Mouse (Mus musculus) midbrain, embryonic 12.5 days (tissue): ENCODE data around the gene Gabbr1. TPM values are rescaled to one million over a fixed set of nuclear protein-coding genes. Genes with fewer than 3 reads are reported as not detected.
A peak's percentile ranks its signal among the peaks of the same experiment; 100 is the strongest.

ENCODE experiments used
- ATAC-seq: fragments of 200-750 bp; cut with Nextera tagmentation; 2 replicates; pipeline ENCODE4 v1.8.0; 2017; ENCODE audit warnings: low read depth, moderate TSS enrichment, moderate library complexity; ENCODE audit not compliant: low FRiP score
- H3K27ac ChIP-seq: fragments of 300-500 bp; sonication (generic); replicated peaks from 2 replicates; pipeline ENCODE4 v1.5.1; 2016; ENCODE audit warnings: mild to moderate bottlenecking
- H3K27me3 ChIP-seq: fragments of 300-500 bp; sonication (generic); 2 replicates; pipeline ENCODE4 v1.6.1; 2016; ENCODE audit warnings: mild to moderate bottlenecking
- H3K36me3 ChIP-seq: fragments of 300-500 bp; sonication (generic); 2 replicates; pipeline ENCODE4 v1.6.1; 2016
- H3K4me1 ChIP-seq: fragments of 300-500 bp; sonication (generic); 2 replicates; pipeline ENCODE4 v1.6.1; 2016
- H3K4me2 ChIP-seq: fragments of 300-500 bp; sonication (generic); replicated peaks from 2 replicates; pipeline ENCODE4 v1.6.1; 2016; ENCODE audit warnings: mild to moderate bottlenecking, moderate library complexity
- H3K4me3 ChIP-seq: fragments of 300-500 bp; sonication (generic); 2 replicates; pipeline ENCODE4 v1.5.1; 2016; ENCODE audit warnings: mild to moderate bottlenecking
- H3K9ac ChIP-seq: fragments of 300-500 bp; sonication (generic); replicated peaks from 2 replicates; pipeline ENCODE4 v1.6.1; 2016; ENCODE audit warnings: mild to moderate bottlenecking, moderate library complexity
- H3K9me3 ChIP-seq: fragments of 300-500 bp; sonication (generic); 2 replicates; pipeline ENCODE4 v1.6.1; 2016; ENCODE audit warnings: mild to moderate bottlenecking
- WGBS: fragments of 180-500 bp; shearing (Covaris S2); methylation state at CpG from one replicate; pipeline ENCODE4 v1.1.7; 2016; 5-methylcytosine and 5-hydroxymethylcytosine counted together
- polyA plus RNA-seq: library from polyadenylated mRNA; unstranded; fragments of >200 nt; fragmentation: Nextera tagmentation; extraction: Ambion mirVana; gene quantifications from 2 replicates; pipeline ENCODE4 v1.2.1, GENCODE M21; 2016

Gabbr1 gene
- polyA plus RNA-seq, 1 experiment from 2014 or later: 33.4 TPM

DNA sequence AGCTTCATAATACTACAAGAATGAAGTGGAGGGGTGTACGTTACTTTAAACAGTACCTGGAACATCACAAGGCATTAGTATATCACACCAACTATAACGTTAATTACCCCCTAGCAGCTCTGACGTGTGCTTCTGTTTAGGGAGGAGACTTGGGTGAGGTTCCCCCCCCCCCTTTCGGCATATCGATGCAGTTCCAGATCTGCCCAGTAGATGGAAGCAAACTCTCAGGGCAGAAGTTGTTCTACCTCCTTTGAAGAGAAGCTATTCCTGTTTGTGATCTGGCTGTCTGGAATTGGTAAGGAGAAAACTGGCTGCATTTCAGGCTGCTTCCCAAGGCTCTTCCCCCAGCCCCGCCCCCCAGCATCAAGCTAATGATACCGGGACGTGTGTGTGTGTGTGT lies 37.6 kb downstream of the Gabbr1 start:
- H3K9ac ChIP-seq: no peak overlapping the region

GRCm38 (mm10) chr17:37084632-37085031 lies 38.9 kb downstream of the Gabbr1 start:
- WGBS: 59% methylated on average over 5 of the region's 5 CpGs
- ATAC-seq: no peak
- no peak overlapping the region for H3K4me3 ChIP-seq
- no peak overlapping the region for H3K9ac ChIP-seq
- peaks cover 4% of the 10 kb centered on the region; the same call in 1 of the 2 replicates for H3K4me1 ChIP-seq
- no peaks in the 10 kb centered on the region for H3K9me3 ChIP-seq
- no peak overlapping the region for H3K4me2 ChIP-seq
- H3K27me3 ChIP-seq: no peaks in the 10 kb centered on the region
- H3K36me3 ChIP-seq: no peaks in the 10 kb centered on the region
- no peak overlapping the region for H3K27ac ChIP-seq

More for the DNA sequence above, 37.6 kb downstream of the Gabbr1 start:
- H3K36me3 ChIP-seq: no peaks in the 10 kb centered on the region
- H3K4me2 ChIP-seq: no peak overlapping the region
- H3K27me3 ChIP-seq: no peaks in the 10 kb centered on the region
- H3K27ac ChIP-seq: no peak overlapping the region
- 6% methylated on average over 8 of the region's 8 CpGs for WGBS
- ATAC-seq: peak; percentile 51
- no peak overlapping the region for H3K4me3 ChIP-seq
- H3K4me1 ChIP-seq: peaks cover 16% of the 10 kb centered on the region
- H3K9me3 ChIP-seq: no peaks in the 10 kb centered on the region

DNA sequence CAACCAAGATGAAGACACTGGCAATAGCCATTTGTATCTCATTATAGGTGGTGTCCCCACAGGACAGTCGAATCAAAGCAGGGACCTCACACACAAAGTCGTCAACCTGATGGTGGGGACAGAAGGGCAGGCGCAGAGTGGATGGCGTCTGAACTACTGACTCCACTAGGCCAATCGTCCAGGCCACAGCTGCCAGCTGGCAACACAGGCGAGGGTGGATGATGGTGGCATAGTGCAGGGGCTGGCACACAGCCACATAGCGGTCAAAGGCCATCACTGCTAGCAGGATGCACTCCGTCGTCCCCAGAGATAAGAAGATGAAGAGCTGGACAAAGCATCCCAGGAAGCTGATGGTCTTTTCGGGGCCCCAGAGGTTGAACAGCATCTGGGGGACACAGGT lies 39.8 kb downstream of the Gabbr1 start:
- ATAC-seq: no peak
- WGBS: 87% methylated on average over 10 of the region's 10 CpGs
- no peak overlapping the region for H3K4me2 ChIP-seq
- H3K9ac ChIP-seq: no peak overlapping the region
- H3K27ac ChIP-seq: no peak overlapping the region
- no peaks in the 10 kb centered on the region for H3K4me1 ChIP-seq
- no peaks in the 10 kb centered on the region for H3K27me3 ChIP-seq
- H3K36me3 ChIP-seq: no peaks in the 10 kb centered on the region
- no peaks in the 10 kb centered on the region for H3K9me3 ChIP-seq
- no peak overlapping the region for H3K4me3 ChIP-seq

DNA sequence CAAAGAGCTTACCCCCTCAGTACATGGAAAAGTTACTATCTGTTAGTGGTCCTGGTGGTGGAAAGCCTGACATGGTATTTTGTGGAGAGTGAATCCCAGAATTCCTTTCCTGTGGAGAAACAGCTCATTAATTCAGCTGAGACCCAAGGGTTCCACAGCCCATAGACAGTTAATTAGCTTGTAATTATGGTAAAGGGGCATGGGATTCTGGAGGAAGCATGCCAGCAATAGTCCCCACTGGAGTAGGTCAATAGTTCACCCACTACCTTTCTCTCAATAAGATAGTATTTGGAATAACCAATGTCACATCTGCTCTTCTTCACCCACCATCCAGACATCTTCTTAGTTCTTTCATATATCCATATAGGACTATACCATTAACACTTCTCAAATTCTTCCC lies 42.6 kb downstream of the Gabbr1 start, which contains the start of gene Olfr90:
Olfr90 (minus strand) TSS at position 101 of the 400 bp plus-strand sequence.
- no peak for ATAC-seq
- Histone ChIP-seq H3K4me1 (no peaks in the 10 kb centered on the region), H3K36me3 (no peaks in the 10 kb centered on the region), H3K9ac (no peak within 1 kb of the TSS), H3K27ac (no peak within 1 kb of the TSS), H3K4me3 (no peak within 1 kb of the TSS), H3K4me2 (no peak within 1 kb of the TSS), H3K27me3 (no peaks in the 10 kb centered on the region), H3K9me3 (no peaks in the 10 kb centered on the region)

- H3K9ac ChIP-seq: no peak overlapping the region
- H3K4me1 ChIP-seq: no peaks in the 10 kb centered on the region
- H3K9me3 ChIP-seq: no peaks in the 10 kb centered on the region
- ATAC-seq: no peak
- H3K27ac ChIP-seq: no peak overlapping the region
- H3K4me3 ChIP-seq: no peak overlapping the region
- H3K36me3 ChIP-seq: no peaks in the 10 kb centered on the region
- H3K4me2 ChIP-seq: no peak overlapping the region
- 70% methylated on average over 1 of the region's 1 CpGs for WGBS
- H3K27me3 ChIP-seq: no peaks in the 10 kb centered on the region
These were observed 46.4 kb downstream of the Gabbr1 start for GRCm38 (mm10) chr17:37092198-37092597.

- Histone ChIP-seq H3K4me3 (no peak overlapping the region), H3K27me3 (no peaks in the 10 kb centered on the region), H3K9me3 (no peaks in the 10 kb centered on the region), H3K9ac (no peak overlapping the region), H3K36me3 (no peaks in the 10 kb centered on the region), H3K4me1 (no peaks in the 10 kb centered on the region), H3K27ac (no peak overlapping the region), H3K4me2 (no peak overlapping the region)
- 83% methylated on average over 5 of the region's 5 CpGs for WGBS
- no peak for ATAC-seq
These were observed 47.5 kb downstream of the Gabbr1 start for GRCm38 (mm10) chr17:37093289-37093688.

- WGBS: 82% methylated on average over 1 of the region's 1 CpGs
- Histone ChIP-seq H3K4me3 (no peak within 1 kb of the TSS), H3K36me3 (no peaks in the 10 kb centered on the region), H3K4me1 (no peaks in the 10 kb centered on the region), H3K4me2 (no peak within 1 kb of the TSS), H3K27me3 (no peaks in the 10 kb centered on the region), H3K9me3 (no peaks in the 10 kb centered on the region), H3K9ac (no peak within 1 kb of the TSS), H3K27ac (no peak within 1 kb of the TSS)
- no peak for ATAC-seq
These were observed 52.4 kb downstream of the Gabbr1 start, which contains the start of gene Olfr91 for GRCm38 (mm10) chr17:37098178-37098577. Gene Olfr91, minus strand, starts transcription at chr17:37098278.

- H3K9me3 ChIP-seq: no peaks in the 10 kb centered on the region
- no peaks in the 10 kb centered on the region for H3K36me3 ChIP-seq
- ATAC-seq: no peak
- no peaks in the 10 kb centered on the region for H3K4me1 ChIP-seq
- H3K27ac ChIP-seq: no peak within 1 kb of the TSS
- H3K9ac ChIP-seq: no peak within 1 kb of the TSS
- no peaks in the 10 kb centered on the region for H3K27me3 ChIP-seq
- H3K4me3 ChIP-seq: no peak within 1 kb of the TSS
- WGBS: 98% methylated on average over 2 of the region's 2 CpGs
- H3K4me2 ChIP-seq: no peak within 1 kb of the TSS
These were observed 74.2 kb downstream of the Gabbr1 start, which contains the start of gene Olfr92 for GRCm38 (mm10) chr17:37119988-37120387. Gene Olfr92, minus strand, starts transcription at chr17:37120088.

Other genes with a start within 250 kb of the Gabbr1 start
- gene H2-M10.6, start 233.8 kb upstream of the Gabbr1 start, polyA plus RNA-seq: not detected in 2 replicates
- 48.9 and 49.0 TPM in 2 replicates for gene Trim26, start 208.8 kb upstream of the Gabbr1 start, polyA plus RNA-seq
- gene Trim15, start 178.8 kb upstream of the Gabbr1 start, polyA plus RNA-seq: 0.21 and 0.56 TPM in 2 replicates
- 6.2 and 7.3 TPM in 2 replicates for gene Trim10, start 176.4 kb upstream of the Gabbr1 start, polyA plus RNA-seq
- not detected in 2 replicates for gene Trim40, start 155.8 kb upstream of the Gabbr1 start, polyA plus RNA-seq
- not detected in 2 replicates for gene Trim31, start 147.8 kb upstream of the Gabbr1 start, polyA plus RNA-seq
- gene Rnf39, start 103.0 kb upstream of the Gabbr1 start, polyA plus RNA-seq: 0.63 TPM in 2 replicates
- 143 and 153 TPM in 2 replicates for gene Ppp1r11, start 94.2 kb upstream of the Gabbr1 start, polyA plus RNA-seq
- 75.9 and 78.4 TPM in 2 replicates for gene Znrd1, start 87.4 kb upstream of the Gabbr1 start, polyA plus RNA-seq
- gene Znrd1as, start 87.4 kb upstream of the Gabbr1 start, polyA plus RNA-seq: 7.3 and 7.6 TPM in 2 replicates
- 0.28 and 0.37 TPM in 2 replicates for gene 2410137M14Rik, start 64.7 kb upstream of the Gabbr1 start, polyA plus RNA-seq
- gene H2-M5, start 56.4 kb upstream of the Gabbr1 start, polyA plus RNA-seq: 2.4 and 2.9 TPM in 2 replicates
- 175 and 190 TPM in 2 replicates for gene Zfp57, start 44.8 kb upstream of the Gabbr1 start, polyA plus RNA-seq
- gene Mog, start 22.6 kb upstream of the Gabbr1 start, polyA plus RNA-seq: 0.68 and 0.96 TPM in 2 replicates
- gene Olfr90, start 42.5 kb downstream of the Gabbr1 start, polyA plus RNA-seq: 0.14 TPM in 1 of 2 replicates, not detected in the other
- gene Olfr91, start 52.3 kb downstream of the Gabbr1 start, polyA plus RNA-seq: not detected in 2 replicates
- gene Olfr92, start 74.1 kb downstream of the Gabbr1 start, polyA plus RNA-seq: not detected in 2 replicates
- gene Olfr93, start 115.5 kb downstream of the Gabbr1 start, polyA plus RNA-seq: not detected in 2 replicates
- gene Ubd, start 147.9 kb downstream of the Gabbr1 start, polyA plus RNA-seq: not detected in 2 replicates
- not detected in 2 replicates for gene Olfr94, start 155.0 kb downstream of the Gabbr1 start, polyA plus RNA-seq
- not detected in 2 replicates for gene Olfr95, start 167.2 kb downstream of the Gabbr1 start, polyA plus RNA-seq
- not detected in 2 replicates for gene Olfr96, start 174.2 kb downstream of the Gabbr1 start, polyA plus RNA-seq
- gene Olfr97, start 191.4 kb downstream of the Gabbr1 start, polyA plus RNA-seq: not detected in 2 replicates
- gene Olfr98, start 217.8 kb downstream of the Gabbr1 start, polyA plus RNA-seq: not detected in 2 replicates
- gene H2-M3, start 224.3 kb downstream of the Gabbr1 start, polyA plus RNA-seq: 0.99 and 1.6 TPM in 2 replicates
- gene Olfr99, start 237.5 kb downstream of the Gabbr1 start, polyA plus RNA-seq: not detected in 2 replicates